ENCODE assay signal across 8 mouse cellular contexts in genomic region chr6:134829786-134830700, GRCm38 (mm10). TPM values are rescaled to one million over a fixed set of nuclear protein-coding genes. Genes with fewer than 3 reads are reported as not detected.
A peak's percentile ranks its signal among the peaks of the same experiment; 100 is the strongest.
DNase-seq lines count a peak whose midpoint lies in the region; ATAC-seq lines count a peak whose summit lies in the region.

TSS of gene Crebl2 (plus strand) at chr6:134830154.

- H3K4me1 ChIP-seq in brown adipose tissue, adult 24 weeks (ENCODE audit: control insufficient read depth, insufficient read depth, insufficient read length, low read length), result no peaks in the 10 kb centered on the region
- peaks cover 26% of the 10 kb centered on the region for H3K4me1 ChIP-seq in heart, embryonic 13.5 days
- H3K4me1 ChIP-seq in liver, embryonic 12.5 days, result peaks cover 53% of the 10 kb centered on the region
- H3K4me1 ChIP-seq in stomach, embryonic 15.5 days, result peaks cover 12% of the 10 kb centered on the region; the same call in 1 of the 2 replicates

- H3K9me3 ChIP-seq in heart, embryonic 13.5 days, result no peaks in the 10 kb centered on the region
- no peaks in the 10 kb centered on the region for H3K9me3 ChIP-seq in liver, embryonic 12.5 days (replicated peaks)
- no peaks in the 10 kb centered on the region for H3K9me3 ChIP-seq in stomach, embryonic 15.5 days

- no peaks in the 10 kb centered on the region for H3K36me3 ChIP-seq in heart, embryonic 13.5 days
- H3K36me3 ChIP-seq in liver, embryonic 12.5 days, result no peaks in the 10 kb centered on the region
- H3K36me3 ChIP-seq in stomach, embryonic 15.5 days, result no peaks in the 10 kb centered on the region

- ATAC-seq in heart, embryonic 13.5 days (ENCODE audit: extremely low read depth, insufficient number of reproducible peaks, low FRiP score, low TSS enrichment), result peak; percentile 97
- peak; percentile 96 for ATAC-seq in liver, embryonic 12.5 days
- ATAC-seq in stomach, embryonic 15.5 days (ENCODE audit: insufficient read depth, low FRiP score, low read depth), result peak; percentile 96

- under 1% methylated on average over 55 of the region's 58 CpGs for WGBS in heart, embryonic 13.5 days
- WGBS in liver, embryonic 12.5 days (ENCODE audit: insufficient replicate concordance), result under 1% methylated on average over 48 of the region's 58 CpGs
- WGBS in stomach, embryonic 15.5 days, result under 1% methylated on average over 56 of the region's 58 CpGs

- peak within 1 kb of the TSS; percentile 90 for H3K4me2 ChIP-seq in heart, embryonic 13.5 days
- peak within 1 kb of the TSS; percentile 85 for H3K4me2 ChIP-seq in liver, embryonic 12.5 days
- peak within 1 kb of the TSS; percentile 83 for H3K4me2 ChIP-seq in stomach, embryonic 15.5 days

- peak; percentile 98 for DNase-seq in CD4-positive, CD25-positive, alpha-beta regulatory T cell, adult 2 months (ENCODE audit: low read depth, low spot score)
- DNase-seq in fat pad, adult 2 months (ENCODE audit: extremely low read depth, low read depth, low spot score), result peak; percentile 84
- peak; percentile 100 for DNase-seq in kidney, postnatal 10 days
- peak; percentile 98 for DNase-seq in natural killer cell, adult 2 months (ENCODE audit: low spot score in 2 of 2)

- H3K4me3 ChIP-seq in brown adipose tissue, adult 24 weeks (ENCODE audit: insufficient read depth, low read depth, low read length), result peak within 1 kb of the TSS; percentile 80
- H3K4me3 ChIP-seq in heart, embryonic 13.5 days, result peak within 1 kb of the TSS; percentile 73
- peak within 1 kb of the TSS; percentile 82 for H3K4me3 ChIP-seq in liver, embryonic 12.5 days
- H3K4me3 ChIP-seq in stomach, embryonic 15.5 days (replicated peaks), result peak within 1 kb of the TSS; percentile 74

- no peaks in the 10 kb centered on the region for H3K27me3 ChIP-seq in heart, embryonic 13.5 days (replicated peaks)
- H3K27me3 ChIP-seq in liver, embryonic 12.5 days (replicated peaks), result no peaks in the 10 kb centered on the region
- no peaks in the 10 kb centered on the region for H3K27me3 ChIP-seq in stomach, embryonic 15.5 days (replicated peaks)

- peak within 1 kb of the TSS; percentile 85 for H3K27ac ChIP-seq in brown adipose tissue, adult 24 weeks (replicated peaks; ENCODE audit: low read depth, low read length)
- peak within 1 kb of the TSS; percentile 96 for H3K27ac ChIP-seq in heart, embryonic 13.5 days (replicated peaks)
- peak within 1 kb of the TSS; percentile 94 for H3K27ac ChIP-seq in liver, embryonic 12.5 days
- peak within 1 kb of the TSS; percentile 97 for H3K27ac ChIP-seq in stomach, embryonic 15.5 days

- H3K9ac ChIP-seq in heart, embryonic 13.5 days, result peak within 1 kb of the TSS; percentile 88
- H3K9ac ChIP-seq in liver, embryonic 12.5 days, result peak within 1 kb of the TSS; percentile 85
- H3K9ac ChIP-seq in stomach, embryonic 15.5 days, result peak within 1 kb of the TSS; percentile 41; the same call in 1 of the 2 replicates

RNA-seq across cellular contexts. Expression of gene Crebl2, which starts in this region (rescaled TPM):
- polyA plus RNA-seq in brown adipose tissue, adult 24 weeks (2012; ENCODE audit: insufficient read depth, insufficient read length, missing spikeins), result 10.1 and 12.0 TPM in 2 replicates
- 1.6 and 1.8 TPM in 2 replicates for polyA plus RNA-seq in heart, embryonic 13.5 days (2015; fragmentation: Nextera tagmentation; extraction: Ambion mirVana)
- 1.2 and 1.8 TPM in 2 replicates for polyA plus RNA-seq in liver, embryonic 12.5 days (2016; fragmentation: Nextera tagmentation; extraction: Ambion mirVana)
- 3.6 TPM in 2 replicates for polyA plus RNA-seq in stomach, embryonic 15.5 days (2015; fragmentation: Nextera tagmentation; extraction: Ambion mirVana)

Comparison
In these comparisons a context has a peak if more than half of its experiments do, and no peak if none do; other contexts are left out.
1. Peak in every context shown above with its lines: DNase-seq, ATAC-seq, H3K4me3 ChIP-seq and H3K27ac ChIP-seq.